Mouse (Mus musculus): ENCODE measurements at regions not wholly inside any gene's neighbourhood (a gene's known extent, or its start where the extent isn't known, plus 50 kb on each side); places are given as distances from the start of the nearest gene placed in this dataset.

DNA sequence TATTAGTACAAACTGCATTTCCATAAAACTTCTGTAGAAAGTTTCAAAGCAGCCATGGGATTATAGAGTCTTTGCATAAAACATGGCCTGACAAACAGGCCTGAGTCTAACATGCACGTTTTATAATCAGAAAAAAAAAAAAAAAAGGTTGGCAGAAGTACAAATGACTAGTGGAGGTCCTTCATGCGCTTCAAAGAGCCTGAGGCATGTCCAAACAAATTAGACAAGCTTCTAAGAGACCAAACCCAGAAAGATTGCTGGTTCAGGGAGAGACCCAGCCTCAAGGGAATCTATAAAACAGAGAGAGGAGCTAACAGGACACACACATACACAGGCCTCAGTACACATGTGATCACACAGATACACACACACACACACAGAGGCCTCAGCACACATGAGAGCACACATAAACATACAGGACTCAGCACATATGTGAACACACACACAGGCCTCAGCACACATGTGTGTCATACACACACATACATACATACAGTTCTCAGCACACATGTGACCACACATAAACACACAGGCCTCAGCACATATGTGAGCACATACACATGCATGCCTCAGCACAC is 57.0 kb upstream of the Gnaq start:
- intact Hi-C loops (cut with DNase I) = no loop called here
- no peak for DNase-seq (ENCODE audit: low spot score in 2 of 2)

DNA sequence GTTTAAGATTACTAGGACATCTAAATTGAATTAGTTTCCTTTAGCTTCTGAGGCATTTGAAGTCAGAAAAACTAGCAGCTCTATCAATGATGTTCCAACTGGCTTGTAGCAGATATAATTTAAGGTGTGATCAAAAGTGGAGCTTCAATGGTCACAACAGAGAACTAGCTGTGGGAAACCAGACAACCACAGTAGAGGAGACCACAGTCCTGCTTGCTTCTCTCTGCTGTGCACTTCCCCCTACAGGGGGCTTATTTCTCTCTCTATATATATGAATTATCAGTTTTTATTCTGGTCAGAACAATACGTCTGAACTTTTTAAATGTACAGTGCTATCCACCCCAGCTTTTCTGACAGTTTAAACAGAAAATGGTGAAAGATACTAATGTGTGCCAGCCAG is 57.6 kb upstream of the Gnaq start:
- DNase-seq (ENCODE audit: low spot score in 2 of 2) = no peak
- intact Hi-C loops (cut with DNase I) = no loop called here

DNA sequence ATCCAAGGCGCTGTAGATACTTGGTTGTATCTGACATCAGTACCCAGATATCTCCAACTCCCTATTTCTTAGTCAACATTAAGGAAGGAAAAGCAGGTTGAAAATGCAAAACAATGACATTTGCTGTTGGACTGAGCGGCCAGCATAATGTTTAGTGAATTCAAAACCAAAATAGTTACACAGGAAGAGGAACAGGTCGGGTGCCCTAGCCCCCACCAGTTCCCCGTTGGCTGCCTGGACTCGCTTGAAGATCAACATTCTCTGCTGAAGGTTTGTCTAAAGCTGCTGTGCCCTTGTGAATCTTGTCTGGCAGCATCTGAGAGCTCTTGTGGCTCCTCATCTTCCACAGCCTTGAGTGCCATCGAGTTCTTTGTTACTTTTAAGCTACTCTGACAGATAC is 65.3 kb upstream of the Gnaq start:
- no peak for DNase-seq (ENCODE audit: low spot score in 2 of 2)
- intact Hi-C loops (cut with DNase I) = loop anchor here (5.0 kb wide), 1 partner anchor 65 kb away; the partner anchor contains the start of gene Gnaq

- no peak for DNase-seq (ENCODE audit: low spot score in 2 of 2)
- intact Hi-C loops (cut with DNase I) = loop anchor here (1.0 to 5.0 kb wide), 3 partner anchors 67 to 535 kb away; partner anchors contain the start of gene Gnaq
These were observed 67.7 kb upstream of the Gnaq start for GRCm38 (mm10) chr19:16064911-16065310.

DNA sequence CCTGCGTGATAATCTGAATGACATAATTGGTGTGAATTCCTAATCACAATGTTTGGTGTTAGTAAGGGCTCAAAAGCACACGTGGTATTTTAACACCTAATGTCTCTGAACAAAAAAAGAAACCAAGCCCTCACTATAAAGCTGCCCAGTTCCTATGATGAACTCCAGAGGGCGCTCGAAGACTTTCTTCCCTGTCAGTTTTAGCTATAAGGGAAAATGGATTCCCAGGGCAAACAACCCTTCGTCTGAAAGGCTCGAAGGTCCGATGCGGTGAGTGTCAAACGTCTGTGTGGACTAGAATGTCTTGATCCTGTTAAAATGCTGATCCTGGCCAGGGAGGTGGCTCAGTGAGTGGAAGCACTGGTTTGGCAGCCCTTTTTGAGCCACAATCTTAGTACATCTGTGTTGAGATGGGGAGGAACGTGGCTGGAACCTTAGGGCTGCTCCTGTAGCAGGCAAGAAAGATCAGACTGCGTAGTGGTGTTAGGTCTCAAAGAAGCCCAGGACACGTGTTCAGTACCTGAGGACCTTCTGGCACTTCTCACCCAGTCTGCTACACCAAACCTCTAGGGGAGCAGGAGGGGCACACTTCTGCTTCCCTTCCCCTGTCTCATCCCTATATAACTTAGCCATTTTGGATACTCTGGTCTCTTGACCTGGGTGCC is 68.6 kb upstream of the Gnaq start:
- DNase-seq (ENCODE audit: low spot score in 2 of 2) = peak; percentile 70 to 83
- intact Hi-C loops (cut with DNase I) = loop anchor here (1.0 to 5.0 kb wide), 2 partner anchors 283 to 536 kb away; no protein-coding TSS in a partner anchor

- DNase-seq (ENCODE audit: low spot score in 2 of 2) = no peak
- intact Hi-C loops (cut with DNase I) = loop anchor here (5.0 kb wide), 1 partner anchor 284 kb away; no protein-coding TSS in a partner anchor
These were observed 69.1 kb upstream of the Gnaq start for GRCm38 (mm10) chr19:16063533-16063915.

DNA sequence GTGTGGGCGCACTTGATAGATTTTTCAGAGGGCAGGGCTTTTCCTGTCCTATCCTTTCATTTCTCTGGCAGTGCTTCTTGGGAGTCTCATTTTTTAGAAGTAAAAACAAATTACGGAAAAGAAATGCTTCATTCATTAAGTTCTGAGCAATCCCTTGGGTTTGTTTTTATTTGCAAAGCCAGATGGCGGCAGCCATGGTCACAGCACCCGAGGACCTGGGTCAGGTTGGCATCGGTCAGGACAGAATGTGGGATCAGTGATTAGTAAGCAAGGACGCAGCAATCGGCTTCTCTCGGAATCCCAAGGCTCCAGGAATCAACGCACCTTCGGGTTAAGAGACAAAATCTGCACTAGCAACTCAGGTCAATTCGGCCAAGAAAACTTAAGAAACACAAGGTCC is 70.8 kb upstream of the Gnaq start:
- intact Hi-C loops (cut with DNase I) = loop anchor here (5.0 kb wide), 1 partner anchor 285 kb away; no protein-coding TSS in a partner anchor
- no peak for DNase-seq (ENCODE audit: low spot score in 2 of 2)

- no peak for DNase-seq (ENCODE audit: low spot score in 2 of 2)
- intact Hi-C loops (cut with DNase I) = no loop called here
These were observed 73.6 kb upstream of the Gnaq start for GRCm38 (mm10) chr19:16059026-16059425.

- intact Hi-C loops (cut with DNase I) = no loop called here
- DNase-seq (ENCODE audit: low spot score in 2 of 2) = peak in 1 of 2 experiments; percentile 22
These were observed 65.6 kb upstream of the Cep78 start for GRCm38 (mm10) chr19:16050220-16051055.

- DNase-seq (ENCODE audit: low spot score in 2 of 2) = no peak
- intact Hi-C loops (cut with DNase I) = no loop called here
These were observed 64.9 kb upstream of the Cep78 start for GRCm38 (mm10) chr19:16049646-16050045.

GRCm38 (mm10) chr19:16046977-16047376 is 62.2 kb upstream of the Cep78 start:
- no peak for DNase-seq (ENCODE audit: low spot score in 2 of 2)
- intact Hi-C loops (cut with DNase I) = no loop called here

DNA sequence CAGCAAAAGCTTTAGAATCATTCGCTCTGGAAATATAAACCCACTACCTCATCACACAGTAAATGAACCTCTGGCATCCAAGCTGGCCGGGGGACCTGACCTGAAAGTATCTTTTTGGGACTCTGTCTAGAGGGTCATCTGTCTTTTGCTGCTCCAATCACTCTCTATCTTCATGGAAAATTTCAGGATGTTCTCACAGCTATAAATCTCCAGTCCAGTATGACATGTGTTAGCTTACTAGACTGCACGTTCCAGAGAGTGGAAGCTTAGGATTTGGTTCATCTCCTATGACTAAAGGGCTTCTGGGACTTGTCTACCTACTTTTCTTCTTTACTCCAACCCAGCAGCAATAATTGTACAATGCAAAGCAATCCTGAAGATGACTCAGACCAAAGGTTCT is 60.5 kb upstream of the Cep78 start:
- DNase-seq (ENCODE audit: low spot score in 2 of 2) = no peak
- intact Hi-C loops (cut with DNase I) = no loop called here

GRCm38 (mm10) chr19:16044169-16044568 is 59.4 kb upstream of the Cep78 start:
- intact Hi-C loops (cut with DNase I) = no loop called here
- no peak for DNase-seq (ENCODE audit: low spot score in 2 of 2)

DNA sequence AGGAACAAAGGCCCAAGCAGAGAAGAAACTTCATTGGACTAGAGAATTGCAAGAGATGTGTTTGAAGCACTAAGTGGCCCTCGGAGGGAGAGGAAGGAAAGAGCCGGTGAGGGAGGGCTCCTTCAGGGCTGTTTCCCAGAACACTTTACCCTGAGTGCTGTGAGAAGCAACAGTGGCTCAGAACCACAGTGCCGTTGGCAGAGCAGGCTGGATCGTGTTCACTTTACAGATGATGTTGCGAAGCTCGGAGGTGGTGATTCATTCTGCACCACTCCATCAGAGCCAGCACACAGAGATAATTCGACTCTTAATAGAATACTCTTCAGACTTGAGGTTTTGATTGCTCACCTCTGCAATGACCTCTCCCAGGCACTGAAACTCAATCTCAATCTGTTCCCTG is 58.2 kb upstream of the Cep78 start:
- no peak for DNase-seq (ENCODE audit: low spot score in 2 of 2)
- intact Hi-C loops (cut with DNase I) = no loop called here

DNA sequence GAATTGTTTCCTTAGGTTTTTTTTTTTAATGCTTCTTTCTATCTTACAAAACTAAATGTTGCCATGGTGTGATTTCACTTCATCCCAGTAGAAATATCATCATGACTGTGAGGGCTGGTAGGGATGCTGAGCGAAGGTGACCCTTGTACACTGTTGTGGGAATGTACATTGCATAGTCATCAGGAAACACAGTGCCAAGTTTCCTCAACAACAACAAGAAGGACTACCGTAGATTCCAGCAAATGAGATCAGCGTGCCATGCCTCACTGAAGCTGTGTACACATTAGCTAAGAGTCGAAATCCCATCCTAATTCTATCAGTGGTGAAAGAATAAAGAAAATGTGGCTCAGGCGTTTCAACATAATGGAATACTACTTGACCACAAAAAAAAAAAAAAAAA is 57.1 kb upstream of the Cep78 start:
- intact Hi-C loops (cut with DNase I) = no loop called here
- DNase-seq (ENCODE audit: low spot score in 2 of 2) = no peak

DNA sequence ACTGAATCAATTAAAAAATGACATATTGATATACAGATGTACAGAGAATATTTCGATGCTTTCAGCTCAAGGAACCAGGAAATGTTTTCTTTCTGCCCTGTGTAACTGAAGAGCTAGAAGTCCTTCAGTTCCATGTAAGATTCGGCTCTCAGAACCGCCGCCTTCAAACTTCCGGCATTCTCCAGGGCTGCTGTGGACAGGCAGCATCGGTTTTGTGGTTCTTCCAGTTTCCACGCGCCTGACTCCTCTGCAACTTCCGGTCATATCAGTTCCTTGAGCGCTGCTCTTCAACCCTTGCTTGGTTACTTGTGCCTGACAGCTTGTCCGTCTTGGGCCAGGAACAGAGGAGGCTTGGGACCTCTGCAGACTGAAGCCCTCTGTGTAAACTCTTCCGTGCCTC is 53.0 kb upstream of the Cep78 start:
- intact Hi-C loops (cut with DNase I) = no loop called here
- DNase-seq (ENCODE audit: low spot score in 2 of 2) = no peak
